Mouse (Mus musculus): Measurements from ENCODE around the gene Ifna16.

Ifna16 gene

DNA sequence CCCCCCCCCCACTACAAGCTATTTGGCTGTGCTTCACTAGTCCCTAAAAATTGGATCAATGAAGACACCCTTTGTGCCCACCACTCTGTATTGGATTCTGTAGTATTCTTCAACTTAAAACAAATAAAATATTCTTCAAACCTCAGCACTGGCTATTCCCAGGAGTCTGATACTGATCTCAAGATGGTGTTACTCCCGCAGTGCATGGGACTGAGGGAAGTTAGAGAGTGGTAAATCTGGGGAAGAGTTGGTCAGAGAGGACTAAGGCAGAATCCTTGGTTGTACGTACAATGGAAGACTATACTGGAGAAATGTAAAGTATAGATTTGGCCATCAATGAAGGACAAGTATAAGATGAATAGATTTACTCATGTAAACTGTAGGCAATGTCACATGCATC, 34.2 kb downstream of the Ifna16 start:
- peak; percentile 3 for DNase-seq (ENCODE audit: low read depth, low spot score)

DNA sequence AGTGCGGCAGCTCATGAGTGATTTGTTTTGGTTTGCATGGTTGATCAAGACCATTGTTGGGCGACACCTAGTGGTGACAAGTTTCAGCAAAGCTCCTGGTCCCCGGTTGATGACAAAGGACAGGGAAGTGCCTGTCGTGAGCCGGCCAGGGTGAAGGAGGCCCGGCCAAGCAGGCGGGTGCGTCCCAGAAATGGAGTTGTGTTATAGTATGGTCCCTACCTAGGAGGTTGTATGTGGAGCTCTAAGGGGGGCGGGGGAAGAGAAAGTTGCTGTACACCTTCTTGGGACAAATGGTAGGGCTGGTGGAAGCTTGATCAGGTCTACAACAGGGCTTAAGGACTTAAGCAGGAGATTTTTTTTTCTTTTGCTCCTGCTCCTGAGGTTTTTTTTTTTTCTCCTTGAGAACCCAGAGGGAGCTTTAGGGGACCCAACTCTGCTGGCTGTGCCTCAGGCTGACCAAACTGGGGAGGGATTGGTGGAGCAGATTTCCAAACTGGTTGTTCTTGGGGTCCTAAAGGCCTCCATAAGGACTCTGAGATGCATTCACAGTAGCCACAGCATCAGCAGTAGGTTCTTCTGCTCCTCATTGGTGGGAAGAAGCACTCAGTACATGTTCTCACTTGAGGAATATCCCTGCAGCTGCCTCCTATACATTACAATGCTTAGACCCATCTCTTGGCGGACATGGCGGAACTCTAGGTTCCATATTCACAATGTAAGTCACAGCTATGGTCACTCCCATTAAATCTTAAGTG, 35.5 kb downstream of the Ifna16 start:
- peak; percentile 100 for DNase-seq (ENCODE audit: low read depth, low spot score)

DNA sequence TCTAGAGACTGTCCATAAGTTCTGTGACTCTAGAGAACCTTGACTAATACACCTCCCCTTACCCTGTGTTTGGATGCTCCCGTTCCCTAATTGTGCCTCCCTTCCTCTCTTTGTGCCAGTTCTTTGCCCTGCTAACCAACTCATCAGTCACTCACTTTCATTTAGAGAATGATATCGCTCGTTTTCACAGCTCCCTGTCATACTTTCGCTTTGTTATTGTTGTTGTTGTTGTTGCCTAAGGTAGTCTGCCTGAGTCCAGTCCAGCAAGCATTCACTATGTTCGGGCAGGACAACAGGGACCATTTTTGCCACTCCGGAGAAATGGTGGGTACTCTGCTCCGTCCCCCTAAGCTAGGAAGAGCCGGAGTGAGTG, 36.0 kb downstream of the Ifna16 start:
- DNase-seq (ENCODE audit: low read depth, low spot score), result no peak

- DNase-seq (ENCODE audit: low read depth, low spot score), result no peak
Measured at GRCm38 (mm10) chr4:88634311-88634710, 42.4 kb downstream of the Ifna16 start, which contains the start of gene C87499. TSS of gene C87499 (minus strand) at chr4:88634411.

Data from CD4-positive, CD25-positive, alpha-beta regulatory T cell, adult 2 months (primary cell).